Mouse (Mus musculus) embryonic facial prominence, embryonic 11.5 days (tissue): ENCODE measurements around the gene Necap2. TPM values are rescaled to one million over a fixed set of nuclear protein-coding genes. Genes with fewer than 3 reads are reported as not detected.

Experiments
- ATAC-seq: fragments of 200-750 bp; cut with Nextera tagmentation; replicated peaks from 2 replicates; pipeline ENCODE4 v1.8.0; 2017; ENCODE audit warnings: low read depth; ENCODE audit not compliant: insufficient number of reproducible peaks, low FRiP score, low TSS enrichment
- DNase-seq: peaks from one replicate; pipeline ENCODE4 v3.0.0-alpha.2; 2015; ENCODE audit warnings: low spot score
- H3K27ac ChIP-seq: fragments of 300-500 bp; sonication (generic); replicated peaks from 2 replicates; pipeline ENCODE4 v1.5.1; 2014; ENCODE audit warnings: mild to moderate bottlenecking, low read depth, low read length, control low read depth
- H3K27me3 ChIP-seq: fragments of 300-500 bp; sonication (generic); 2 replicates; pipeline ENCODE4 v1.6.1; 2014; ENCODE audit warnings: mild to moderate bottlenecking, low read length, moderate library complexity, mixed read lengths; ENCODE audit not compliant: control insufficient read depth, insufficient read depth
- H3K36me3 ChIP-seq: fragments of 300-500 bp; sonication (generic); replicated peaks from 2 replicates; pipeline ENCODE4 v1.6.1; 2014; ENCODE audit warnings: low read depth, mild to moderate bottlenecking, low read length, moderate library complexity, mixed read lengths; ENCODE audit not compliant: control insufficient read depth, insufficient read depth
- H3K4me1 ChIP-seq: fragments of 300-500 bp; sonication (generic); 2 replicates; pipeline ENCODE4 v1.6.1; 2014; ENCODE audit warnings: low read length, mixed read lengths; ENCODE audit not compliant: control insufficient read depth, insufficient read depth
- H3K4me2 ChIP-seq: fragments of 300-500 bp; sonication (generic); 2 replicates; pipeline ENCODE4 v1.6.1; 2014; ENCODE audit warnings: low read depth, mild to moderate bottlenecking, control low read depth, low read length, moderate library complexity
- H3K4me3 ChIP-seq: fragments of 300-500 bp; sonication (generic); 2 replicates; pipeline ENCODE4 v1.5.1; 2014; ENCODE audit warnings: low read depth, low read length, control low read depth
- H3K9ac ChIP-seq: fragments of 300-500 bp; sonication (generic); replicated peaks from 2 replicates; pipeline ENCODE4 v1.6.1; 2014; ENCODE audit warnings: mild to moderate bottlenecking, control low read depth, low read length
- H3K9me3 ChIP-seq: fragments of 300-500 bp; sonication (generic); replicated peaks from 2 replicates; pipeline ENCODE4 v1.6.1; 2016; ENCODE audit warnings: mild to moderate bottlenecking, low read length, inconsistent platforms, mixed read lengths; ENCODE audit not compliant: control insufficient read depth
- WGBS: fragments of 180-500 bp; shearing (Covaris S2); extraction: QIAGEN DNeasy Blood & Tissue Kit; methylation state at CpG from one replicate; pipeline ENCODE4 v1.1.7; 2014; 5-methylcytosine and 5-hydroxymethylcytosine counted together
- polyA plus RNA-seq: library from polyadenylated mRNA; unstranded; fragments of >200 nt; fragmentation: Nextera tagmentation; extraction: Ambion mirVana; gene quantifications from 2 replicates; pipeline ENCODE4 v1.2.1, GENCODE M21; 2014

The Necap2 gene
- polyA plus RNA-seq, 1 experiment from 2014 or later: 57.0 TPM

- Histone ChIP-seq H3K4me2 (no peak overlapping the region), H3K4me3 (no peak overlapping the region)
- DNase-seq: no peak
Observed at GRCm38 (mm10) chr4:141048810-141049475, 29.2 kb downstream of the Necap2 start.

DNA sequence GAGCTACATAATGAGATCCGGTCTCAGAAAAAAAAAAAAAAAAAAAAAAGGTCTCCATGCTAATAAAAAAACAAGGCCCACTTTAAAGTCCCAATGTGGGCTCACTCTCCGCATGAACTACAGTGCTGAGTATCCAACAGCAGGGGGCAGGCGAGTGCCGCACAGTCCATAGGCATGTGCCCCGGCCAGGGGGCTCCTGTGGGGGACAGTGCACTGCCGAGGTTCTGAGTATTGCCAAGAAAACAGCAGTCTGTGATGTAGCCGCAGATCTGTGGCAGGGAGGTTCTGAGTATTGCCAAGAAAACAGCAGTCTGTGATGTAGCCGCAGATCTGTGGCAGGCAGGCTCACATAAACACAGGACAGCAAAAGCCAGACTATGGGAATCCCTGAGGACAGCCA lies 33.3 kb downstream of the Necap2 start:
- ATAC-seq (no peak), DNase-seq (peak; percentile 80)
- WGBS: 22% methylated on average over 8 of the region's 8 CpGs
- H3K36me3 ChIP-seq: no peaks in the 10 kb centered on the region; the same call in none of the 2 replicates
- H3K4me1 ChIP-seq: no peaks in the 10 kb centered on the region
- H3K9ac ChIP-seq: no peak overlapping the region
- H3K4me2 ChIP-seq: no peak overlapping the region
- H3K27ac ChIP-seq: no peak overlapping the region
- no peaks in the 10 kb centered on the region for H3K9me3 ChIP-seq
- H3K27me3 ChIP-seq: no peaks in the 10 kb centered on the region
- no peak overlapping the region for H3K4me3 ChIP-seq

More at GRCm38 (mm10) chr4:141048810-141049475, 29.2 kb downstream of the Necap2 start:
- ATAC-seq: no peak; the same call in 1 of the 2 replicates
- Histone ChIP-seq H3K36me3 (no peaks in the 10 kb centered on the region; the same call in none of the 2 replicates), H3K4me1 (peaks cover 4% of the 10 kb centered on the region; the same call in 1 of the 2 replicates), H3K27me3 (no peaks in the 10 kb centered on the region), H3K9ac (no peak overlapping the region), H3K27ac (peak overlapping the region; percentile 28; the same call in 1 of the 2 replicates), H3K9me3 (no peaks in the 10 kb centered on the region)
- WGBS: 79% methylated on average over 17 of the region's 17 CpGs

DNA sequence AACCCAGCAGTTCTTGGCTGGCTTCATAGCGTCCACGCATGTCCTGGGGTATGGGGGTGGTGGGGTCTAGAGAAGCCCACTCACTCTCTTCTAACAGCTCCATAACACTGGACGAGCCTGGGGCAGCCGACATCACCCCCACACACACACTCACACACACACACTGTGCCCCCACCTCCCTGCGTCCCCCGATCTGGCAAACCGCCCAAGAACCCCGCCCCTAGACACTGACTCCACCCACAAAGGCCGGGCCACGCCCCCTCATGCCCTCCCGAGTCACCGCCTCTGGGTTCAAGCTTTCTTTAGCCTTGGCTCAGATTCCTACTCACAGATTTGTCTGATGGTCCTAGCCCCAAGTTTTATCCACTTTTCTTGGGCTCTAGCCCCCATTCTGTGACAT lies 37.0 kb downstream of the Necap2 start:
- DNase-seq (no peak), ATAC-seq (no peak)
- Histone ChIP-seq H3K9me3 (no peaks in the 10 kb centered on the region), H3K4me2 (no peak overlapping the region), H3K27ac (no peak overlapping the region), H3K4me3 (no peak overlapping the region), H3K4me1 (no peaks in the 10 kb centered on the region), H3K27me3 (no peaks in the 10 kb centered on the region), H3K36me3 (no peaks in the 10 kb centered on the region; the same call in none of the 2 replicates), H3K9ac (no peak overlapping the region; the same call in 1 of the 2 replicates)
- WGBS: 57% methylated on average over 12 of the region's 12 CpGs

DNA sequence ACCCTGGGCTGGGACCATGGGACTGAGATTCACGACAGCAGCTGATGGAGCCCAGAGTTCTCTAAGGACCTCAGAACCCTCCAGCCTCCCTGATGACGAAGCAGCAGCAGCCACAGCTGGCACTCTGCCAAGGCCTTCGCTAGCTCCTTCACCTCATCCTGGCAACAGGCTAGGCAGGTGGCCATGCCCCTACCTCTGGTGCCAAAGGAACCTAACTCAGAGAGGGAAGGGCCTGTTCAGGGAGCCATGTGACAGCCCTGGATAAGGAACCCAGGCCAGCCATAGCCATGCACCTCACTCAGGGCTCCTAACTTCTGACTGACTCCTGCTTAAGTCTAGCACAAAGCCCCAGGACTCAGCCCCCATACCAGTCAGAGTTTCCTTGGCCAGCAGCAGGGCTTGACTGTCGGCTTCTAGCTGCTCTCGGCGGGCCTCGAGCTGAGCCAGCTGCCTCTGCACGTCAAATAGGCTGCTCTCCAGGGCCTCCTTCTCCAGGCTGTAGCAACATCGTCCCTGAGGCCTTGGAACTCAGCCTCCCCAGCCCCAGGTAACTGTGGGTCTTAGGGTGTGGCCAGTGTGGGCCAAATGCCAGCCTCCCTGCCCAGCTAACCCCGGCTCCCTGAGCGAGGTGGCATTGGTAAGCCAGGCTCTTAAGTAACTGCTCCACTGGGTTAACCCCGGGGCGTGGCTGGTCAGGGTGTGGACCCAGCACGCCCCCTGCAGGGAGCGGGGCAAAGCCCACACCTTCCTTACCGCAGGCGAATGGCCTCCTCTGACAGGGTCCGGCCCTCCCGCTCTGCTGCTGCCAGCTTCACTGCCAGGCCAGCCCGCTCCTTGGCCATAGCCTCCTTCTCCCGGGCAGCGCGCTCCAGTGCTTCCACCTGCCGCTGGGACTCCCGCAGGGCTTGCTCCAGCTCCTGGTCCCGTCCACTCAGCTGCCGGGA lies 44.3 kb downstream of the Necap2 start:
- Histone ChIP-seq H3K9me3 (no peaks in the 10 kb centered on the region), H3K4me2 (no peak overlapping the region), H3K27ac (no peak overlapping the region), H3K4me1 (no peaks in the 10 kb centered on the region), H3K4me3 (no peak overlapping the region), H3K27me3 (no peaks in the 10 kb centered on the region), H3K9ac (no peak overlapping the region), H3K36me3 (peaks cover 5% of the 10 kb centered on the region)
- DNase-seq (no peak), ATAC-seq (no peak)
- 88% methylated on average over 27 of the region's 27 CpGs for WGBS

DNA sequence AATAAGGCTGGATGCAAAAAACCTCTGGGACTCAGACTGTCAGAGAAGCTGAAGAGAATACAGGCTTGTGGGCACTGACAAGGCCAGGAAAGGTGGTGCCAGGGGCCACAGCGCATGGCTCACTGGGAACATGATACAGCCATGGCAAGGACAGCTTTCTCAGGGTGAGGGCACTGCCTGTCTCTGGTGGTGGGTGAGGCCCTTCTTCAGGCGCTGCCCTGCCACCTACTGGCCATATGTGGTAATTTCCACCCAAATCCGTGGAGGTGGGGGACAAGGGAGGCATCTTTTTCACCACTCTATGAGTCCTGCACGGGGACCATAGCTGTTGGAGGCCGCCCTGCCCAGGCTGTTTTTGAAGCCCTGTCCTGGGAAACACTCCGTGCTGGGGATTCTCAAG lies 46.4 kb downstream of the Necap2 start:
- no peaks in the 10 kb centered on the region for H3K27me3 ChIP-seq
- H3K4me3 ChIP-seq: no peak overlapping the region
- WGBS: 19% methylated on average over 6 of the region's 6 CpGs
- peak; percentile 49; the same call in 1 of the 2 replicates for ATAC-seq
- H3K9me3 ChIP-seq: no peaks in the 10 kb centered on the region
- H3K4me1 ChIP-seq: no peaks in the 10 kb centered on the region
- DNase-seq: peak; percentile 76
- no peak overlapping the region for H3K4me2 ChIP-seq
- H3K9ac ChIP-seq: no peak overlapping the region
- no peak overlapping the region for H3K27ac ChIP-seq
- H3K36me3 ChIP-seq: peaks cover 8% of the 10 kb centered on the region

DNA sequence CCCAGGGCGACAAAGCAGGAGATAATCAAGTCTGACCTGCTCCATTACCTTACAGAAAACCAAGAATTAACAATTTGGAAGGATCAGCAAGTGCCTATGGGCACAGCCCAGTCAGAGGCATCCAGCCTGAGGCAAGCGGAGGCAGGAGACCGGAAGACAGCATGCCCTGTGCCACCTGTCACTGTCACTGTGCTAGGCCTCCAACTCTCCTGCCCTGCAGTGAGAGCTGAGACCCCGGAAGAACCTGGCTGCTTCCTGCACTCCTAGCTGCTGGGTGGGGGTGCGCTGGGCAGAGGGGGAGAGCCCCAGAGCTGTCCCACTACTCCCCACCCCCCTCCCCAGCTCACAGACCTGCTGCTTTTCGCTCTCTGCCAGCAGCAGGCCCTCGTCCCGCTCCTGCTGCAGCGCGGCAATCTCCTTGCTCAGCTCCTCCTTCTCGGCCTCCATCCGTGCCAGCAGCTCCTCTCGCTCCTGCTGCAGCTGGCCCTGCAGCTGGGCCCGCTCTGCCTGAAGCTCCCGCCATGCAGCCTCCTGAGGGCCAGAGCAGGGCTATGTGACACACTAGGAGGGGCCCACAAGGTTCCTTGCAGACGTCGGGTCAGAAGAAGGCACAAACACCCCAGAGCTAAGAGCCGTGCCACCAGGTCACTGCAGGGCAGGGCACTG lies 47.5 kb downstream of the Necap2 start:
- H3K4me1 ChIP-seq: no peaks in the 10 kb centered on the region
- ATAC-seq: no peak
- H3K27me3 ChIP-seq: no peaks in the 10 kb centered on the region
- no peak for DNase-seq
- H3K4me3 ChIP-seq: no peak overlapping the region
- 85% methylated on average over 17 of the region's 18 CpGs for WGBS
- H3K9ac ChIP-seq: no peak overlapping the region
- no peaks in the 10 kb centered on the region for H3K9me3 ChIP-seq
- H3K27ac ChIP-seq: no peak overlapping the region
- peaks cover 8% of the 10 kb centered on the region for H3K36me3 ChIP-seq
- no peak overlapping the region for H3K4me2 ChIP-seq

DNA sequence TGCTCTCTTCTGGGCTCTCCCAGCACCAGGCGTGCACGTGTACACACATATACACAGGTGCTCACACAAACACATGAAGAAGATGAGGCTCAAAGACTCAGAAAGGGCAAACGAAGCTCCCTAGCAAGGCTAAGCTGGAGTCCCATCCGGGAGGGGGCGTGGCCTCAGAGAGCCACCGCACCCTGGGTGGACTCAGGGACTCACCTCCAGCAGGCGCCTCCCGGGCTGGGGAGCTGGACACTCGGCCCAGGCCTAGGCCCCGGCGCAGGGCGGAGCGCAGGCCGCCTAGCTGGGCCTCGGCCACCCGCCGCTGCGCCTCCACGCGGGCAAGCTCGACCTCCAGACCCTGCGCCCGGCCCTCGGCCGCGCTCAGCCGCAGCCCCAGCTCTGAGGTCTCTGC lies 53.2 kb downstream of the Necap2 start:
- Histone ChIP-seq H3K4me3 (no peak overlapping the region), H3K9me3 (no peaks in the 10 kb centered on the region), H3K27me3 (no peaks in the 10 kb centered on the region), H3K9ac (no peak overlapping the region), H3K27ac (no peak overlapping the region), H3K4me1 (peaks cover 14% of the 10 kb centered on the region), H3K36me3 (peaks cover 3% of the 10 kb centered on the region; the same call in 1 of the 2 replicates), H3K4me2 (no peak overlapping the region)
- WGBS: 73% methylated on average over 26 of the region's 27 CpGs
- ATAC-seq: no peak
- no peak for DNase-seq
